Mouse (Mus musculus): ENCODE data around the gene Gatad2b.

- TF ChIP-seq CTCF (IDR thresholded peaks at IDR 0.05; ENCODE audit: borderline replicate concordance, insufficient read depth, low read depth, low read length) = no peak
- no peak for TF ChIP-seq POLR2A (IDR thresholded peaks at IDR 0.05; ENCODE audit: borderline replicate concordance, insufficient read depth, low read length)
These were observed 29.7 kb upstream of the Gatad2b start for GRCm38 (mm10) chr3:90263121-90263771.
